Mouse (Mus musculus) C2C12 (cell line): Measurements from ENCODE around the gene Hydin.

Experiments used
- CEBPB ChIP-seq: IDR thresholded peaks from one replicate; pipeline ENCODE4 v1.6.1; 2011; ENCODE audit warnings: low read depth, mild to moderate bottlenecking, control low read depth, moderate library complexity
- CTCF ChIP-seq: IDR thresholded peaks from one replicate; pipeline ENCODE4 v1.5.1; 2011; ENCODE audit not compliant: control insufficient read depth, insufficient read depth, insufficient read length
- MAX ChIP-seq: IDR thresholded peaks from one replicate; pipeline ENCODE4 v1.6.1; 2011; ENCODE audit warnings: mild to moderate bottlenecking, control low read depth
- MYOD1 ChIP-seq: IDR thresholded peaks from one replicate; pipeline ENCODE4 v1.6.1; 2011; ENCODE audit warnings: low read depth; ENCODE audit not compliant: control insufficient read depth, insufficient read length
- MYOG ChIP-seq: IDR thresholded peaks from one replicate; pipeline ENCODE4 v1.6.1; 2011; ENCODE audit not compliant: control insufficient read depth, insufficient read length; ENCODE audit errors: extremely low read depth
- USF1 ChIP-seq: IDR thresholded peaks from one replicate; pipeline ENCODE4 v1.6.1; 2011; ENCODE audit warnings: low read depth, mild to moderate bottlenecking, control low read depth, moderate library complexity

DNA sequence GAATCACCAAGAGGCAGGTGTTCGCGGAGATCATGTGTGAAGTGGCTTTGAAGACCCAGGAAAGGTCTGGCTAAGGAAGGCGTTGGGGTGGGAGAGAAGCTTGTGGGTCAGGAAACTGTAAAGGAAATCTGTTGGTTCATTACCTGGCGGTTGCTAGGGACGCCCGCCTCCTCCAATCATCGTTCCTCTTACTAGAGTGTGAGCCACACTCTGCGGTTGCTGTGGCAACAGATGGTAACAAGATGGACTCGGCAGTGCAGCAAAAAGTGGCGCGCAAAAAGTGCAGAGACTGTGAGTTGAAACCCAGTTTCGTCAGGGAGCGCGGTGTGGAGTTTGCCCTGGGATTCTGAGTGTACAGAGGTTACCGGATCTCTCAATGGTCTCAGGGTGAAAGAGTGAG, at the start of gene Hydin:
- TF ChIP-seq MYOD1 (no peak), CTCF (no peak), USF1 (no peak), MAX (no peak), MYOG (no peak), CEBPB (no peak)
